ENCODE assay signal across 9 mouse cellular contexts in the genomic region with DNA sequence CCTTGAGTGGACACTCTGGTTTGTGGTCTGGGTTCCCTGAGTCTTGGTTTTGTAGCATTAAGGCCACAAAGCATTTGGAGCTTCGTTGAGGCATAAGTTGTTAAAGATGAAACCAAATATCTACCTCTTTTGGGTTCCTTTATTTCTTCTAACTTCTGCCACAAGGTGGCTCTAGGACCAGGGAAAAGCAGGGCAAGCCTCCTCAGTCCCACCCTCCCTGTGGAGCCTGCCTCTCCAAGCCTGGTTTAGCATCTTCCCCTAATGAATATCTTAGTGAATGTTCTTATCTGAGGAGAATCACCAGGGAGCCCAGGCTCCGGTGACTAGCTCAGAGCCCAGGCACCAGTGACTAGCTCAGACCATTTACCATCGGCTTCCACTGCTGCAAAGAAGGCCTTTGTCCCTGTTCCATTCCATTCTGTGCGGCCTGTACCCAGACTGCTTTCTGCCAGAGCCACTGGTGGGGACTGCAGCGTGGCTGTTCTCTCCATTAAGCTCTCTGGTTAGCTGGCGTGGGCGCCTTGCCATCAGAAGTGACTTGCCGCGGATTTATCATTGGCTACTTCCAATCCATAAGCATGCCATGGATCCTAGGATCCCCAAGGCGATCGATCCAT.
DNase-seq lines count a peak whose midpoint lies in the region; ATAC-seq lines count a peak whose summit lies in the region.
"Had no signal": no experiment of that assay in that cellular context is flagged by ENCODE, and none has a peak within 500 bp of the region (broad histone marks: within the 10 kb centered on the region; RNA-seq: fewer than 3 reads in every experiment).

No protein-coding gene starts in this region.

- H3K27me3 ChIP-seq in forebrain, embryonic 15.5 days, result no peaks in the 10 kb centered on the region
- H3K27me3 ChIP-seq in forebrain, embryonic 11.5 days (ENCODE audit: control insufficient read depth, insufficient read depth, low read length), result no peaks in the 10 kb centered on the region
- no peaks in the 10 kb centered on the region for H3K27me3 ChIP-seq in midbrain, embryonic 11.5 days (ENCODE audit: control insufficient read depth, insufficient read depth, low read length)
- H3K27me3 ChIP-seq in midbrain, embryonic 10.5 days (ENCODE audit: low read depth, poor library complexity, severe bottlenecking), result no peaks in the 10 kb centered on the region
- H3K27me3 ChIP-seq in hindbrain, embryonic 13.5 days, result no peaks in the 10 kb centered on the region
- no peaks in the 10 kb centered on the region for H3K27me3 ChIP-seq in stomach, embryonic 16.5 days (ENCODE audit: control insufficient read depth, insufficient read depth, low read length)
- H3K27me3 ChIP-seq in kidney, embryonic 15.5 days, result no peaks in the 10 kb centered on the region

- peaks cover 12% of the 10 kb centered on the region for H3K36me3 ChIP-seq in forebrain, embryonic 15.5 days
- no peaks in the 10 kb centered on the region for H3K36me3 ChIP-seq in forebrain, embryonic 11.5 days (ENCODE audit: control insufficient read depth, insufficient read depth, low read length)
- H3K36me3 ChIP-seq in midbrain, embryonic 11.5 days (ENCODE audit: control insufficient read depth, insufficient read depth, low read length), result peaks cover 4% of the 10 kb centered on the region; the same call in 1 of the 2 replicates
- peaks cover 21% of the 10 kb centered on the region for H3K36me3 ChIP-seq in midbrain, embryonic 10.5 days
- peaks cover 35% of the 10 kb centered on the region for H3K36me3 ChIP-seq in hindbrain, embryonic 13.5 days
- peaks cover 5% of the 10 kb centered on the region; the same call in 1 of the 2 replicates for H3K36me3 ChIP-seq in stomach, embryonic 16.5 days (ENCODE audit: control insufficient read depth, insufficient read depth, low read length)
- H3K36me3 ChIP-seq in kidney, embryonic 15.5 days, result peaks cover 16% of the 10 kb centered on the region

- no peak for DNase-seq in forebrain, embryonic 11.5 days (ENCODE audit: low spot score)
- DNase-seq in midbrain, embryonic 11.5 days (ENCODE audit: low spot score, missing footprints), result no peak
- no peak for DNase-seq in midbrain, embryonic 10.5 days (ENCODE audit: low spot score)
- DNase-seq in ovary, postnatal 14 days (ENCODE audit: low spot score), result no peak
- DNase-seq: heart, postnatal 4 days had no signal

- H3K27ac ChIP-seq in forebrain, embryonic 15.5 days (replicated peaks), result 0 out of 2 replicates have a peak overlapping the region, but pooled peaks have one; percentile 8
- no peak overlapping the region for H3K27ac ChIP-seq in forebrain, embryonic 11.5 days (ENCODE audit: low read depth, low read length)
- no peak overlapping the region for H3K27ac ChIP-seq in midbrain, embryonic 11.5 days (ENCODE audit: low read depth, low read length)
- no peak overlapping the region for H3K27ac ChIP-seq in midbrain, embryonic 10.5 days (replicated peaks)
- peak overlapping the region; percentile 66 for H3K27ac ChIP-seq in hindbrain, embryonic 13.5 days
- peak overlapping the region; percentile 31; the same call in 1 of the 2 replicates for H3K27ac ChIP-seq in stomach, embryonic 16.5 days (ENCODE audit: low read length)
- H3K27ac ChIP-seq in kidney, embryonic 15.5 days, result no peak overlapping the region

- H3K4me2 ChIP-seq in forebrain, embryonic 15.5 days (replicated peaks), result no peak overlapping the region
- no peak overlapping the region for H3K4me2 ChIP-seq in forebrain, embryonic 11.5 days (ENCODE audit: low read depth, low read length, severe bottlenecking)
- no peak overlapping the region for H3K4me2 ChIP-seq in midbrain, embryonic 11.5 days
- H3K4me2 ChIP-seq in hindbrain, embryonic 13.5 days, result no peak overlapping the region
- no peak overlapping the region for H3K4me2 ChIP-seq in stomach, embryonic 16.5 days (ENCODE audit: low read depth, low read length)
- no peak overlapping the region for H3K4me2 ChIP-seq in kidney, embryonic 15.5 days

- peak; percentile 59; the same call in 1 of the 2 replicates for ATAC-seq in forebrain, embryonic 15.5 days (replicated peaks)
- ATAC-seq in forebrain, embryonic 11.5 days (replicated peaks; ENCODE audit: low FRiP score), result no peak
- peak; percentile 54; the same call in 1 of the 2 replicates for ATAC-seq in midbrain, embryonic 11.5 days (ENCODE audit: low FRiP score)
- ATAC-seq in hindbrain, embryonic 13.5 days (ENCODE audit: low FRiP score), result peak; percentile 64
- ATAC-seq in stomach, embryonic 16.5 days (ENCODE audit: insufficient read depth, low FRiP score), result no peak
- no peak for ATAC-seq in kidney, embryonic 15.5 days (replicated peaks; ENCODE audit: low FRiP score)

- no peaks in the 10 kb centered on the region for H3K9me3 ChIP-seq in forebrain, embryonic 15.5 days
- no peaks in the 10 kb centered on the region for H3K9me3 ChIP-seq in forebrain, embryonic 11.5 days (ENCODE audit: control insufficient read depth, low read length)
- H3K9me3 ChIP-seq in midbrain, embryonic 11.5 days (ENCODE audit: control insufficient read depth, low read length), result no peaks in the 10 kb centered on the region
- H3K9me3 ChIP-seq in midbrain, embryonic 10.5 days (replicated peaks), result no peaks in the 10 kb centered on the region
- H3K9me3 ChIP-seq in hindbrain, embryonic 13.5 days, result no peaks in the 10 kb centered on the region
- no peaks in the 10 kb centered on the region for H3K9me3 ChIP-seq in stomach, embryonic 16.5 days (replicated peaks; ENCODE audit: control insufficient read depth, low read length)
- no peaks in the 10 kb centered on the region for H3K9me3 ChIP-seq in kidney, embryonic 15.5 days (replicated peaks)

- peaks cover 5% of the 10 kb centered on the region for H3K4me1 ChIP-seq in forebrain, embryonic 15.5 days
- H3K4me1 ChIP-seq in forebrain, embryonic 11.5 days (replicated peaks; ENCODE audit: control insufficient read depth, insufficient read depth, low read length), result no peaks in the 10 kb centered on the region
- H3K4me1 ChIP-seq in midbrain, embryonic 11.5 days (ENCODE audit: control insufficient read depth, insufficient read depth, low read length), result no peaks in the 10 kb centered on the region
- peaks cover 12% of the 10 kb centered on the region for H3K4me1 ChIP-seq in midbrain, embryonic 10.5 days
- H3K4me1 ChIP-seq in hindbrain, embryonic 13.5 days (replicated peaks), result peaks cover 20% of the 10 kb centered on the region
- H3K4me1 ChIP-seq in stomach, embryonic 16.5 days (ENCODE audit: control insufficient read depth, insufficient read depth, low read length), result peaks cover 11% of the 10 kb centered on the region; the same call in 1 of the 2 replicates
- no peaks in the 10 kb centered on the region for H3K4me1 ChIP-seq in kidney, embryonic 15.5 days

- no peak overlapping the region for H3K4me3 ChIP-seq in forebrain, embryonic 15.5 days
- no peak overlapping the region for H3K4me3 ChIP-seq in forebrain, embryonic 11.5 days (ENCODE audit: low read depth, low read length)
- H3K4me3 ChIP-seq in midbrain, embryonic 11.5 days (ENCODE audit: low read depth, low read length), result no peak overlapping the region
- no peak overlapping the region for H3K4me3 ChIP-seq in midbrain, embryonic 10.5 days
- H3K4me3 ChIP-seq in hindbrain, embryonic 13.5 days, result no peak overlapping the region
- no peak overlapping the region for H3K4me3 ChIP-seq in stomach, embryonic 16.5 days (replicated peaks; ENCODE audit: low read length)
- H3K4me3 ChIP-seq in kidney, embryonic 15.5 days (replicated peaks), result no peak overlapping the region

- 0 out of 2 replicates have a peak overlapping the region, but pooled peaks have one; percentile 13 for H3K9ac ChIP-seq in forebrain, embryonic 15.5 days (replicated peaks)
- no peak overlapping the region for H3K9ac ChIP-seq in forebrain, embryonic 11.5 days (ENCODE audit: low read length)
- no peak overlapping the region for H3K9ac ChIP-seq in midbrain, embryonic 11.5 days (ENCODE audit: low read length)
- H3K9ac ChIP-seq in hindbrain, embryonic 13.5 days, result peak overlapping the region; percentile 36; the same call in 1 of the 2 replicates
- H3K9ac ChIP-seq in stomach, embryonic 16.5 days (ENCODE audit: low read length), result no peak overlapping the region
- no peak overlapping the region for H3K9ac ChIP-seq in kidney, embryonic 15.5 days

- 68% methylated on average over 11 of the region's 11 CpGs for WGBS in forebrain, embryonic 15.5 days
- 73% methylated on average over 11 of the region's 11 CpGs for WGBS in forebrain, embryonic 11.5 days
- WGBS in midbrain, embryonic 11.5 days, result 70% methylated on average over 11 of the region's 11 CpGs
- 74% methylated on average over 11 of the region's 11 CpGs for WGBS in midbrain, embryonic 10.5 days
- WGBS in hindbrain, embryonic 13.5 days, result 74% methylated on average over 11 of the region's 11 CpGs
- WGBS in stomach, embryonic 16.5 days, result 79% methylated on average over 11 of the region's 11 CpGs
- 86% methylated on average over 11 of the region's 11 CpGs for WGBS in kidney, embryonic 15.5 days

Comparison
In these comparisons a context has a peak if more than half of its experiments do, and no peak if none do; other contexts are left out.
1. ATAC-seq: peak in forebrain, embryonic 15.5 days (single experiment), midbrain, embryonic 11.5 days (single experiment) and hindbrain, embryonic 13.5 days (single experiment); none in forebrain, embryonic 11.5 days (single experiment), stomach, embryonic 16.5 days (single experiment) and kidney, embryonic 15.5 days (single experiment).
2. H3K27ac ChIP-seq: peak in forebrain, embryonic 15.5 days (single experiment), hindbrain, embryonic 13.5 days (single experiment) and stomach, embryonic 16.5 days (single experiment); none in forebrain, embryonic 11.5 days (single experiment), midbrain, embryonic 11.5 days (single experiment), midbrain, embryonic 10.5 days (single experiment) and kidney, embryonic 15.5 days (single experiment).
3. H3K9ac ChIP-seq: peak in forebrain, embryonic 15.5 days (single experiment) and hindbrain, embryonic 13.5 days (single experiment); none in forebrain, embryonic 11.5 days (single experiment), midbrain, embryonic 11.5 days (single experiment), stomach, embryonic 16.5 days (single experiment) and kidney, embryonic 15.5 days (single experiment).